Comparison of ENCODE assay signal across 8 mouse cellular contexts in the genomic region with DNA sequence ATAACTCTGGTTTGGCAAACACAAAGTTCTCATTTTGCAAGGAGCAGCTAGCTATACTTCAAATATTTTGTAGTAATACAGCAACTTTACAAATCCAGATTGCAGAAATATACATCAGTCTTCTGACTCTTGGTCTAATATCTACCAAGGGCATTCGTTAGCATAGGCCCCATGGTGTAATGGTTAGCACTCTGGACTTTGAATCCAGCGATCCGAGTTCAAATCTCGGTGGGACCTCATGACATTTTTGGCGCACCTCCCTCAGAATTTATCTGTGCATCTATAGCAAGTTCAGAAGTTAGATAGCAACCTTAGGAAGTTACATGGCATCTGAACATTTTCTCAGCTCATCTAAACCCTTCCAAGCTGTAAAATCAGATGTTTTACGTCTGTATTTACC. TPM values are rescaled to one million over a fixed set of nuclear protein-coding genes. Genes with fewer than 3 reads are reported as not detected.
A peak's percentile ranks its signal among the peaks of the same experiment; 100 is the strongest.
DNase-seq lines count a peak whose midpoint lies in the region; ATAC-seq and TF ChIP-seq lines count a peak whose summit lies in the region.

No protein-coding gene starts in this region.

- H3K36me3 ChIP-seq in embryonic facial prominence, embryonic 12.5 days = no peaks in the 10 kb centered on the region
- no peaks in the 10 kb centered on the region for H3K36me3 ChIP-seq in limb, embryonic 11.5 days (ENCODE audit: control insufficient read depth, insufficient read depth, low read length)
- no peaks in the 10 kb centered on the region for H3K36me3 ChIP-seq in midbrain, embryonic 12.5 days
- no peaks in the 10 kb centered on the region for H3K36me3 ChIP-seq in spleen, adult 2 months (ENCODE audit: control insufficient read depth, insufficient read depth, low read length)

- under 1% methylated on average over 6 of the region's 6 CpGs for WGBS in embryonic facial prominence, embryonic 12.5 days
- under 1% methylated on average over 6 of the region's 6 CpGs for WGBS in limb, embryonic 11.5 days
- 0% methylated on average over 6 of the region's 6 CpGs for WGBS in midbrain, embryonic 12.5 days
- under 1% methylated on average over 6 of the region's 6 CpGs for WGBS in spleen, adult 2 months

- peak; percentile 73 for DNase-seq in cerebellum, adult 11 months
- peak; percentile 91 for DNase-seq in heart, adult 8-10 months (ENCODE audit: low spot score)
- DNase-seq in kidney, adult 8-10 months = peak; percentile 69 to 86
- peak; percentile 92 for DNase-seq in limb, embryonic 11.5 days (ENCODE audit: low spot score)
- peak; percentile 66 to 69 for DNase-seq in spleen, adult 2 months (ENCODE audit: low read depth in 1 of 2, low spot score in 2 of 2)

- H3K9ac ChIP-seq in embryonic facial prominence, embryonic 12.5 days = no peak overlapping the region
- no peak overlapping the region for H3K9ac ChIP-seq in limb, embryonic 11.5 days (ENCODE audit: low read length)
- no peak overlapping the region for H3K9ac ChIP-seq in midbrain, embryonic 12.5 days (replicated peaks)

- peak overlapping the region; percentile 66 for H3K4me2 ChIP-seq in embryonic facial prominence, embryonic 12.5 days (replicated peaks)
- peak overlapping the region; percentile 69 for H3K4me2 ChIP-seq in limb, embryonic 11.5 days (ENCODE audit: low read depth, severe bottlenecking)
- peak overlapping the region; percentile 58 for H3K4me2 ChIP-seq in midbrain, embryonic 12.5 days (replicated peaks)

- ATAC-seq in cerebellum, adult (ENCODE audit: insufficient number of reproducible peaks, low FRiP score, low TSS enrichment) = no peak
- ATAC-seq in embryonic facial prominence, embryonic 12.5 days (ENCODE audit: insufficient number of reproducible peaks, insufficient read depth, low FRiP score, low TSS enrichment) = no peak
- ATAC-seq in limb, embryonic 11.5 days (ENCODE audit: insufficient number of reproducible peaks, low FRiP score, low TSS enrichment, low read depth) = peak; percentile 49; the same call in 1 of the 2 replicates
- ATAC-seq in midbrain, embryonic 12.5 days (ENCODE audit: low FRiP score, low read depth) = no peak

- H3K4me1 ChIP-seq in embryonic facial prominence, embryonic 12.5 days = no peaks in the 10 kb centered on the region
- H3K4me1 ChIP-seq in limb, embryonic 11.5 days (ENCODE audit: control insufficient read depth, insufficient read depth, low read length) = no peaks in the 10 kb centered on the region
- H3K4me1 ChIP-seq in midbrain, embryonic 12.5 days = peaks cover 5% of the 10 kb centered on the region; the same call in 1 of the 2 replicates
- H3K4me1 ChIP-seq in spleen, adult 2 months (ENCODE audit: control insufficient read depth, insufficient read depth, insufficient read length) = no peaks in the 10 kb centered on the region

- no peaks in the 10 kb centered on the region for H3K9me3 ChIP-seq in embryonic facial prominence, embryonic 12.5 days
- no peaks in the 10 kb centered on the region for H3K9me3 ChIP-seq in limb, embryonic 11.5 days (ENCODE audit: control insufficient read depth, low read length)
- no peaks in the 10 kb centered on the region for H3K9me3 ChIP-seq in midbrain, embryonic 12.5 days

- TF ChIP-seq POLR2A in spleen, adult 2 months (IDR thresholded peaks at IDR 0.05; ENCODE audit: low read depth, low read length) = no peak

- peak overlapping the region; percentile 38 for H3K4me3 ChIP-seq in embryonic facial prominence, embryonic 12.5 days
- H3K4me3 ChIP-seq in limb, embryonic 11.5 days (ENCODE audit: low read depth, low read length) = peak overlapping the region; percentile 34
- H3K4me3 ChIP-seq in midbrain, embryonic 12.5 days = peak overlapping the region; percentile 49
- no peak overlapping the region for H3K4me3 ChIP-seq in spleen, adult 2 months (ENCODE audit: extremely low read depth, insufficient read depth, insufficient read length)

- H3K27ac ChIP-seq in embryonic facial prominence, embryonic 12.5 days = no peak overlapping the region
- H3K27ac ChIP-seq in limb, embryonic 11.5 days (replicated peaks; ENCODE audit: low read depth, low read length) = no peak overlapping the region
- no peak overlapping the region for H3K27ac ChIP-seq in midbrain, embryonic 12.5 days (replicated peaks)
- H3K27ac ChIP-seq in spleen, adult 2 months (ENCODE audit: insufficient read depth, low read length) = no peak overlapping the region

- H3K27me3 ChIP-seq in embryonic facial prominence, embryonic 12.5 days = no peaks in the 10 kb centered on the region
- no peaks in the 10 kb centered on the region for H3K27me3 ChIP-seq in limb, embryonic 11.5 days (ENCODE audit: control insufficient read depth, insufficient read depth, low read length)
- H3K27me3 ChIP-seq in midbrain, embryonic 12.5 days = no peaks in the 10 kb centered on the region
- no peaks in the 10 kb centered on the region for H3K27me3 ChIP-seq in spleen, adult 2 months (ENCODE audit: control insufficient read depth, insufficient read depth, low read length)

- no peak for TF ChIP-seq CTCF in spleen, adult 2 months (IDR thresholded peaks at IDR 0.05; ENCODE audit: extremely low read depth, insufficient read depth, insufficient read length, insufficient replicate concordance)

RNA-seq across cellular contexts. Expression of a gene that starts 12.0 kb away (rescaled TPM):
- 6.2 and 6.8 TPM in 2 replicates for polyA plus RNA-seq in embryonic facial prominence, embryonic 12.5 days (2016; fragmentation: Nextera tagmentation; extraction: Ambion mirVana)
- total RNA-seq in heart, adult 8-10 months (2022) = 100 to 1,000 TPM; 231 to 254 (median 246) TPM
- polyA plus RNA-seq in limb, embryonic 11.5 days (2014; fragmentation: Nextera tagmentation; extraction: Ambion mirVana) = 4.0 and 5.6 TPM in 2 replicates
- 4.2 and 4.4 TPM in 2 replicates for polyA plus RNA-seq in midbrain, embryonic 12.5 days (2016; fragmentation: Nextera tagmentation; extraction: Ambion mirVana)
- polyA plus RNA-seq in spleen, adult 2 months (2012; rRNA removed) = 26.5 and 53.6 TPM in 2 replicates

RNA-seq across cellular contexts. Expression of a gene that starts 14.8 kb away (rescaled TPM):
- 10.7 and 15.5 TPM in 2 replicates for polyA plus RNA-seq in embryonic facial prominence, embryonic 12.5 days (2016; fragmentation: Nextera tagmentation; extraction: Ambion mirVana)
- total RNA-seq in heart, adult 8-10 months (2022) = 10 to 100 TPM in 1 of 4 experiments, 1 to 10 TPM in 3; 2.4 to 17.9 (median 5.5) TPM
- polyA plus RNA-seq in limb, embryonic 11.5 days (2014; fragmentation: Nextera tagmentation; extraction: Ambion mirVana) = 5.1 and 7.9 TPM in 2 replicates
- polyA plus RNA-seq in midbrain, embryonic 12.5 days (2016; fragmentation: Nextera tagmentation; extraction: Ambion mirVana) = 7.9 and 8.4 TPM in 2 replicates
- 733 and 772 TPM in 2 replicates for polyA plus RNA-seq in spleen, adult 2 months (2012; rRNA removed)

RNA-seq across cellular contexts. Expression of a gene that starts 16.3 kb away (rescaled TPM):
- polyA plus RNA-seq in embryonic facial prominence, embryonic 12.5 days (2016; fragmentation: Nextera tagmentation; extraction: Ambion mirVana) = 7.8 and 11.8 TPM in 2 replicates
- 1 to 10 TPM; 3.4 to 5.0 (median 3.8) TPM for total RNA-seq in heart, adult 8-10 months (2022)
- 7.0 and 9.4 TPM in 2 replicates for polyA plus RNA-seq in limb, embryonic 11.5 days (2014; fragmentation: Nextera tagmentation; extraction: Ambion mirVana)
- 4.8 and 6.9 TPM in 2 replicates for polyA plus RNA-seq in midbrain, embryonic 12.5 days (2016; fragmentation: Nextera tagmentation; extraction: Ambion mirVana)
- polyA plus RNA-seq in spleen, adult 2 months (2012; rRNA removed) = 34.4 and 52.1 TPM in 2 replicates

RNA-seq across cellular contexts. Expression of a gene that starts 24.3 kb away (rescaled TPM):
- polyA plus RNA-seq in embryonic facial prominence, embryonic 12.5 days (2016; fragmentation: Nextera tagmentation; extraction: Ambion mirVana) = 1.3 and 1.5 TPM in 2 replicates
- total RNA-seq in heart, adult 8-10 months (2022) = 1 to 10 TPM in 2 of 4 experiments, under 1 TPM in 2; 0.91 to 1.3 (median 1.1) TPM
- 0.79 and 1.0 TPM in 2 replicates for polyA plus RNA-seq in limb, embryonic 11.5 days (2014; fragmentation: Nextera tagmentation; extraction: Ambion mirVana)
- polyA plus RNA-seq in midbrain, embryonic 12.5 days (2016; fragmentation: Nextera tagmentation; extraction: Ambion mirVana) = 0.56 and 0.64 TPM in 2 replicates
- polyA plus RNA-seq in spleen, adult 2 months (2012; rRNA removed) = 4.9 and 8.4 TPM in 2 replicates

RNA-seq across cellular contexts. Expression of a gene that starts 25.0 kb away (rescaled TPM):
- polyA plus RNA-seq in embryonic facial prominence, embryonic 12.5 days (2016; fragmentation: Nextera tagmentation; extraction: Ambion mirVana) = 1.3 and 2.3 TPM in 2 replicates
- total RNA-seq in heart, adult 8-10 months (2022) = 1 to 10 TPM; 4.6 to 6.3 (median 5.7) TPM
- 1.4 and 2.0 TPM in 2 replicates for polyA plus RNA-seq in limb, embryonic 11.5 days (2014; fragmentation: Nextera tagmentation; extraction: Ambion mirVana)
- 1.0 and 1.3 TPM in 2 replicates for polyA plus RNA-seq in midbrain, embryonic 12.5 days (2016; fragmentation: Nextera tagmentation; extraction: Ambion mirVana)
- 10.2 and 16.1 TPM in 2 replicates for polyA plus RNA-seq in spleen, adult 2 months (2012; rRNA removed)

Comparison
In these comparisons a context has a peak if more than half of its experiments do, and no peak if none do; other contexts are left out.
1. RNA of a gene that starts 14.8 kb away (polyA plus RNA-seq): 733 to 772 TPM in spleen, adult 2 months; 10.7 to 15.5 TPM in embryonic facial prominence, embryonic 12.5 days, 7.9 to 8.4 TPM in midbrain, embryonic 12.5 days and 5.1 to 7.9 TPM in limb, embryonic 11.5 days; every median in the first group is over 10 times any median in the second.
2. Peak in every context shown above with its lines, with median percentiles within 50 percentile points of each other: DNase-seq and H3K4me2 ChIP-seq.